8 mouse cellular contexts compared by ENCODE assay signal in genomic region chr10:82833926-82834325, GRCm38 (mm10). TPM values are rescaled to one million over a fixed set of nuclear protein-coding genes. Genes with fewer than 3 reads are reported as not detected.
DNase-seq lines count a peak whose midpoint lies in the region; ATAC-seq lines count a peak whose summit lies in the region.

Gene Txnrd1, plus strand, starts transcription at chr10:82833951.

- no peak within 1 kb of the TSS for H3K4me2 ChIP-seq in lung, embryonic 15.5 days
- no peak within 1 kb of the TSS for H3K4me2 ChIP-seq in embryonic facial prominence, embryonic 11.5 days (ENCODE audit: low read depth, low read length)
- no peak within 1 kb of the TSS for H3K4me2 ChIP-seq in heart, embryonic 13.5 days
- H3K4me2 ChIP-seq in midbrain, embryonic 15.5 days = no peak within 1 kb of the TSS

- no peak for ATAC-seq in lung, embryonic 15.5 days (ENCODE audit: borderline replicate concordance, extremely low read depth, low FRiP score, low TSS enrichment)
- peak; percentile 56; the same call in 1 of the 2 replicates for ATAC-seq in embryonic facial prominence, embryonic 11.5 days (replicated peaks; ENCODE audit: insufficient number of reproducible peaks, low FRiP score, low TSS enrichment, low read depth)
- no peak for ATAC-seq in heart, embryonic 13.5 days (ENCODE audit: extremely low read depth, insufficient number of reproducible peaks, low FRiP score, low TSS enrichment)
- ATAC-seq in midbrain, embryonic 15.5 days (replicated peaks) = no peak

- WGBS in lung, embryonic 15.5 days = 34% methylated on average over 9 of the region's 9 CpGs
- 59% methylated on average over 9 of the region's 9 CpGs for WGBS in embryonic facial prominence, embryonic 11.5 days
- 48% methylated on average over 9 of the region's 9 CpGs for WGBS in heart, embryonic 13.5 days
- WGBS in midbrain, embryonic 15.5 days = 55% methylated on average over 9 of the region's 9 CpGs

- no peaks in the 10 kb centered on the region for H3K9me3 ChIP-seq in lung, embryonic 15.5 days
- H3K9me3 ChIP-seq in embryonic facial prominence, embryonic 11.5 days (replicated peaks; ENCODE audit: control insufficient read depth, low read length) = no peaks in the 10 kb centered on the region
- H3K9me3 ChIP-seq in heart, embryonic 13.5 days = no peaks in the 10 kb centered on the region
- no peaks in the 10 kb centered on the region for H3K9me3 ChIP-seq in midbrain, embryonic 15.5 days

- no peaks in the 10 kb centered on the region for H3K4me1 ChIP-seq in lung, embryonic 15.5 days
- H3K4me1 ChIP-seq in embryonic facial prominence, embryonic 11.5 days (ENCODE audit: control insufficient read depth, insufficient read depth, low read length) = no peaks in the 10 kb centered on the region
- no peaks in the 10 kb centered on the region for H3K4me1 ChIP-seq in heart, embryonic 13.5 days
- no peaks in the 10 kb centered on the region; the same call in 1 of the 2 replicates for H3K4me1 ChIP-seq in midbrain, embryonic 15.5 days

- no peak for DNase-seq in lung, postnatal 10 days
- no peak for DNase-seq in embryonic facial prominence, embryonic 11.5 days (ENCODE audit: low spot score)
- no peak for DNase-seq in left cerebral cortex, postnatal 10 days (ENCODE audit: extremely low spot score in 1 of 2, low spot score in 2 of 2)
- DNase-seq in thymus, postnatal 36 days = no peak
- no peak for DNase-seq in urinary bladder, postnatal 10 days (ENCODE audit: low spot score)

- H3K9ac ChIP-seq in lung, embryonic 15.5 days = no peak within 1 kb of the TSS
- no peak within 1 kb of the TSS for H3K9ac ChIP-seq in embryonic facial prominence, embryonic 11.5 days (replicated peaks; ENCODE audit: low read length)
- no peak within 1 kb of the TSS for H3K9ac ChIP-seq in heart, embryonic 13.5 days
- H3K9ac ChIP-seq in midbrain, embryonic 15.5 days = no peak within 1 kb of the TSS

- H3K27me3 ChIP-seq in lung, embryonic 15.5 days = no peaks in the 10 kb centered on the region
- H3K27me3 ChIP-seq in embryonic facial prominence, embryonic 11.5 days (ENCODE audit: control insufficient read depth, insufficient read depth, low read length) = no peaks in the 10 kb centered on the region
- no peaks in the 10 kb centered on the region for H3K27me3 ChIP-seq in heart, embryonic 13.5 days (replicated peaks)
- H3K27me3 ChIP-seq in midbrain, embryonic 15.5 days (replicated peaks) = no peaks in the 10 kb centered on the region

- no peak within 1 kb of the TSS for H3K4me3 ChIP-seq in lung, embryonic 15.5 days
- H3K4me3 ChIP-seq in embryonic facial prominence, embryonic 11.5 days (ENCODE audit: low read depth, low read length) = no peak within 1 kb of the TSS
- no peak within 1 kb of the TSS for H3K4me3 ChIP-seq in heart, embryonic 13.5 days
- H3K4me3 ChIP-seq in midbrain, embryonic 15.5 days = no peak within 1 kb of the TSS

- no peaks in the 10 kb centered on the region for H3K36me3 ChIP-seq in lung, embryonic 15.5 days
- no peaks in the 10 kb centered on the region for H3K36me3 ChIP-seq in embryonic facial prominence, embryonic 11.5 days (replicated peaks; ENCODE audit: control insufficient read depth, insufficient read depth, low read depth, low read length)
- no peaks in the 10 kb centered on the region for H3K36me3 ChIP-seq in heart, embryonic 13.5 days
- H3K36me3 ChIP-seq in midbrain, embryonic 15.5 days (replicated peaks) = no peaks in the 10 kb centered on the region

- no peak within 1 kb of the TSS for H3K27ac ChIP-seq in lung, embryonic 15.5 days
- no peak within 1 kb of the TSS for H3K27ac ChIP-seq in embryonic facial prominence, embryonic 11.5 days (replicated peaks; ENCODE audit: low read depth, low read length)
- no peak within 1 kb of the TSS for H3K27ac ChIP-seq in heart, embryonic 13.5 days (replicated peaks)
- no peak within 1 kb of the TSS for H3K27ac ChIP-seq in midbrain, embryonic 15.5 days

- intact Hi-C loops in left cerebral cortex, postnatal 10 days (cut with DNase I) = no loop called here

RNA-seq across cellular contexts. Expression of gene Txnrd1, which starts in this region (rescaled TPM):
- 118 and 123 TPM in 2 replicates for polyA plus RNA-seq in lung, embryonic 15.5 days (2015; fragmentation: Nextera tagmentation; extraction: Ambion mirVana)
- polyA plus RNA-seq in embryonic facial prominence, embryonic 11.5 days (2014; fragmentation: Nextera tagmentation; extraction: Ambion mirVana) = 180 and 185 TPM in 2 replicates
- 64.9 and 65.3 TPM in 2 replicates for polyA plus RNA-seq in heart, embryonic 13.5 days (2015; fragmentation: Nextera tagmentation; extraction: Ambion mirVana)
- total RNA-seq in left cerebral cortex, postnatal 10 days (2021) = 10 to 100 TPM; 49.7 to 65.9 TPM
- polyA plus RNA-seq in midbrain, embryonic 15.5 days (2015; fragmentation: Nextera tagmentation; extraction: Ambion mirVana) = 113 and 120 TPM in 2 replicates
